Mouse (Mus musculus) embryonic facial prominence, embryonic 15.5 days (tissue): ENCODE data around the gene Srek1ip1. TPM values are rescaled to one million over a fixed set of nuclear protein-coding genes. Genes with fewer than 3 reads are reported as not detected.

Source experiments
- polyA plus RNA-seq: library from polyadenylated mRNA; unstranded; fragments of >200 nt; fragmentation: Nextera tagmentation; extraction: Ambion mirVana; gene quantifications from 2 replicates; pipeline ENCODE4 v1.2.1, GENCODE M21; 2015

Gene Srek1ip1
- polyA plus RNA-seq, 1 experiment from 2014 or later, result 24.3 TPM

Other genes starting within 250 kb of the Srek1ip1 start
- gene Cwc27, start 24.7 kb downstream of the Srek1ip1 start, polyA plus RNA-seq, result 22.6 and 23.4 TPM in 2 replicates
- gene Shisal2b, start 71.4 kb downstream of the Srek1ip1 start, polyA plus RNA-seq, result 0.25 and 0.35 TPM in 2 replicates